Mouse (Mus musculus): ENCODE results near the gene Dnaja2. TPM values are rescaled to one million over a fixed set of nuclear protein-coding genes. Genes with fewer than 3 reads are reported as not detected.
A peak's percentile ranks its signal among the peaks of the same experiment; 100 is the strongest.

Dnaja2 gene
- polyA plus RNA-seq, 1 experiment from 2014 or later = 180 TPM

GRCm38 (mm10) chr8:85577666-85578065 lies 22.5 kb upstream of the Dnaja2 start:
- Histone ChIP-seq H3K4me2 (replicated peaks) (no peak overlapping the region), H3K4me1 (no peaks in the 10 kb centered on the region), H3K9ac (no peak overlapping the region), H3K27me3 (replicated peaks) (no peaks in the 10 kb centered on the region), H3K27ac (no peak overlapping the region), H3K36me3 (no peaks in the 10 kb centered on the region), H3K9me3 (no peaks in the 10 kb centered on the region), H3K4me3 (no peak overlapping the region)
- 92% methylated on average over 3 of the region's 3 CpGs for WGBS
- ATAC-seq (ENCODE audit: low FRiP score, low read depth) = no peak

DNA sequence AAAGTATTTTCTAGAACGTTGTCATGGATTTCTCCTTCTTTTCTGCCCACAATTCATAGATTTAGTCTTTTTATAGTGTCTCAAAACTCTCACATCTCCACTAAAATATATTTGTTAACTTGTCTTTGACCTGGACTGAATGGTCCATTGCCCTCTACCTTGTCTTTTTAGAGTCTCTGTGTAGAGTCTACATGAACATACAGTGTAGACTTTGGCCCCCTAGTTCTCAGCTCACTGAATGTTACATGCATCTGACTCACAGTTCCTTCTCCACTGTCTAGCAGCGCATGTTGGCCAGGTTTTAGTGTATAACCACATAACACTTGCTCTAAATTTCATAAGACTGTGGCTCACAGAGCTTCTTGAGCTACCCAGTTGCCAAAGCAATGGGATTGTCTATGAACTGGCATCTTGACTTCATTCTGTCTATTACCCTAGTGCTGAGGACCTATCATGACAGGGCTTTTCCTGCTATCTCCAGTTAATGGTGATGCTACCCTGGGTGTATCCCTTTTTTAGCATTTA lies 18.9 kb upstream of the Dnaja2 start:
- Histone ChIP-seq H3K27ac (no peak overlapping the region), H3K9me3 (no peaks in the 10 kb centered on the region), H3K9ac (no peak overlapping the region), H3K4me2 (replicated peaks) (no peak overlapping the region), H3K4me3 (no peak overlapping the region), H3K4me1 (no peaks in the 10 kb centered on the region), H3K36me3 (no peaks in the 10 kb centered on the region), H3K27me3 (replicated peaks) (no peaks in the 10 kb centered on the region)
- no peak for ATAC-seq (ENCODE audit: low FRiP score, low read depth)
- 88% methylated on average over 2 of the region's 2 CpGs for WGBS

DNA sequence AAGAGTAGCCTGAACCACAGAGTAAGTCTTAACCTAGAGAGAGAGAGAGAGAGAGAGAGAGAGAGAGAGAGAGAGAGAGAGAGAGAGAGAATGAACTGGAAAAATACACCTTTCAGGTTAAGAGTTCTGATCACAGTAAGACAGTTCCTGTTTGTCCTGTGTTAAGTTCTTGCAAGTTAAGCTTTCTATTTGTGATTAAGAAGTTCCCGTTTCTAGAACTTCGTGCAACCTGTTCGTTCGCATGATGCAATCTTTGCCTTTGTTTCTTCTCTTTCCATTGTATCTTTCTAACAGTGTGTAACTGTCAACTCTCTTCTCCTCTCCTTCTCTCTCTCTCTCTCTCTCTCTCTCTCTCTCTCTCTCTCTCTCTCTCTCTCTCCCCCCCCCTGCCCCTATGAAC lies 15.3 kb upstream of the Dnaja2 start:
- Histone ChIP-seq H3K4me1 (no peaks in the 10 kb centered on the region), H3K9ac (no peak overlapping the region), H3K36me3 (no peaks in the 10 kb centered on the region), H3K4me3 (no peak overlapping the region), H3K27me3 (replicated peaks) (no peaks in the 10 kb centered on the region), H3K9me3 (no peaks in the 10 kb centered on the region), H3K27ac (no peak overlapping the region), H3K4me2 (replicated peaks) (no peak overlapping the region)
- WGBS = 87% methylated on average over 4 of the region's 4 CpGs
- ATAC-seq (ENCODE audit: low FRiP score, low read depth) = no peak

GRCm38 (mm10) chr8:85567801-85568200 lies 12.7 kb upstream of the Dnaja2 start:
- no peak for ATAC-seq (ENCODE audit: low FRiP score, low read depth)
- Histone ChIP-seq H3K4me3 (no peak overlapping the region), H3K27me3 (replicated peaks) (no peaks in the 10 kb centered on the region), H3K9me3 (no peaks in the 10 kb centered on the region), H3K9ac (no peak overlapping the region), H3K4me1 (no peaks in the 10 kb centered on the region), H3K27ac (no peak overlapping the region), H3K4me2 (replicated peaks) (no peak overlapping the region), H3K36me3 (no peaks in the 10 kb centered on the region)
- WGBS = 93% methylated on average over 2 of the region's 2 CpGs

DNA sequence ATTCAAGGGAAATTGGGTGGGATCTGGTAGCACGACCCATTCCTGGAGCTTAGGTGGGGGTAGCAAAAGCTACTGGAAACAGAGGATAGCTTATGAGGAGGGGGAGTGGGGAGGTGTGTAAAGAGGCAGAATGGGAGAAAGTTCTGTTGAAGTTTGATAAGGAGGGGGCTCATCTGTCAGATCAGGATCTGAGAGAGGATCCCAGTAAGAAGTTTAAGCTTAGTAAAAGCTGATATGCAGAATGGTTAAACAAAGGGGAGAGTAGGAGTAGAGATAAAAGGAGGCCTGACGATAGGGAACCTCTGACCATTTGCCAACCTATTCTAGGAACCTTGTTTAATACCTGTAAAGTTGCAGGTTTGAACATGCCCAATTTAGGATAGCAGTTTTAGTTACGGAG lies 10.0 kb upstream of the Dnaja2 start:
- no peaks in the 10 kb centered on the region for H3K4me1 ChIP-seq
- H3K27me3 ChIP-seq (replicated peaks) = no peaks in the 10 kb centered on the region
- no peaks in the 10 kb centered on the region for H3K9me3 ChIP-seq
- no peak overlapping the region for H3K4me2 ChIP-seq (replicated peaks)
- WGBS = 84% methylated on average over 3 of the region's 3 CpGs
- H3K27ac ChIP-seq = no peak overlapping the region
- H3K4me3 ChIP-seq = no peak overlapping the region
- H3K9ac ChIP-seq = no peak overlapping the region
- H3K36me3 ChIP-seq = no peaks in the 10 kb centered on the region
- ATAC-seq (ENCODE audit: low FRiP score, low read depth) = no peak

- H3K27ac ChIP-seq = no peak overlapping the region
- H3K4me2 ChIP-seq (replicated peaks) = no peak overlapping the region
- no peaks in the 10 kb centered on the region for H3K27me3 ChIP-seq (replicated peaks)
- H3K9ac ChIP-seq = no peak overlapping the region
- no peak overlapping the region for H3K4me3 ChIP-seq
- H3K4me1 ChIP-seq = no peaks in the 10 kb centered on the region
- 92% methylated on average over 8 of the region's 8 CpGs for WGBS
- no peak for ATAC-seq (ENCODE audit: low FRiP score, low read depth)
- no peaks in the 10 kb centered on the region for H3K36me3 ChIP-seq
- no peaks in the 10 kb centered on the region for H3K9me3 ChIP-seq
These were observed 8.2 kb upstream of the Dnaja2 start for GRCm38 (mm10) chr8:85563336-85563735.

DNA sequence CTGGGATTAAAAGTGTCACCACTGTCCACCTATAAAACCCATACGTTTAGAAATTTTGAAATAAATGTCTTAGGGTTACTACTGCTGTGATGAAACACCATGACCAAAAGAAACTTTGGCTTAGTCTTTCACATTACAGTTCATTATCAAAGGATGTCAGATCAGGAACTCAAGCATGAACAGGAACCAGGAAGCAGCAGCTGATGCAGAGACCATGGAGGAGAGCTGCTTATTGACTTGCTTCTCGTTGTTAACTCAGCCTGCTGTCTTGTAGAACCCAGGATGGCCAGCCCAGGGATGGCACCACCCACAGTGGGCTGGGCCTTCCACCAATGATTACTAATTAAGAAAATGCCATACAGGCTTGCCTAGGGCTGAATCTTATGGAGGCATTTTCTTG lies 4.8 kb upstream of the Dnaja2 start:
- H3K36me3 ChIP-seq = no peaks in the 10 kb centered on the region
- H3K9ac ChIP-seq = no peak overlapping the region
- H3K9me3 ChIP-seq = no peaks in the 10 kb centered on the region
- H3K4me1 ChIP-seq = no peaks in the 10 kb centered on the region
- WGBS = 68% methylated on average over 2 of the region's 2 CpGs
- no peak overlapping the region for H3K4me3 ChIP-seq
- no peaks in the 10 kb centered on the region for H3K27me3 ChIP-seq (replicated peaks)
- H3K4me2 ChIP-seq (replicated peaks) = no peak overlapping the region
- no peak overlapping the region for H3K27ac ChIP-seq
- no peak for ATAC-seq (ENCODE audit: low FRiP score, low read depth)

DNA sequence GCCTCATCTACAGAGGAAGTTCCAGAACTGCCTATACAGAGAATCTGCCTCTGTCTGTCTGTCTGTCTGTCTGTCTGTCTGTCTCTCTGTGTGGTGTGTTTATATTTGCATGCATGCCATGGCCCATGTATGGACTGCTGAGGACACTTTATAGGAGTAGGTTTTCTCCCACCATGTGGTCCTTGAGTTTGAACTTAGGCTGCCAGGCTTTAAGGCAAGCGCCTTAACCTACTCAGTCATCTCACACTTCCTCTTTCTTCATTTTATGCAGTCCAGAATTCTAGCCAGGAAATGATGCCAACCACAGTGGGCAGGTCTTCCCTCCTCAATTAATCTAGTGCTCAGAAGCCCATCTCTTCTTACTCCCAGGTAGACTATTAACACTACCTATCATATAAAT lies 4.1 kb upstream of the Dnaja2 start:
- no peak overlapping the region for H3K4me3 ChIP-seq
- H3K9ac ChIP-seq = no peak overlapping the region
- no peaks in the 10 kb centered on the region for H3K36me3 ChIP-seq
- H3K4me1 ChIP-seq = no peaks in the 10 kb centered on the region
- no peaks in the 10 kb centered on the region for H3K9me3 ChIP-seq
- H3K4me2 ChIP-seq (replicated peaks) = no peak overlapping the region
- WGBS = 97% methylated on average over 1 of the region's 1 CpGs
- no peak overlapping the region for H3K27ac ChIP-seq
- no peak for ATAC-seq (ENCODE audit: low FRiP score, low read depth)
- H3K27me3 ChIP-seq (replicated peaks) = no peaks in the 10 kb centered on the region

GRCm38 (mm10) chr8:85557601-85557986 lies 2.5 kb upstream of the Dnaja2 start:
- Histone ChIP-seq H3K4me3 (no peak overlapping the region), H3K4me2 (replicated peaks) (no peak overlapping the region), H3K27me3 (replicated peaks) (no peaks in the 10 kb centered on the region), H3K9me3 (no peaks in the 10 kb centered on the region), H3K9ac (no peak overlapping the region), H3K27ac (no peak overlapping the region), H3K4me1 (no peaks in the 10 kb centered on the region), H3K36me3 (peaks cover 6% of the 10 kb centered on the region; the same call in 1 of the 2 replicates)
- ATAC-seq (ENCODE audit: low FRiP score, low read depth) = no peak
- WGBS = 86% methylated on average over 3 of the region's 3 CpGs

DNA sequence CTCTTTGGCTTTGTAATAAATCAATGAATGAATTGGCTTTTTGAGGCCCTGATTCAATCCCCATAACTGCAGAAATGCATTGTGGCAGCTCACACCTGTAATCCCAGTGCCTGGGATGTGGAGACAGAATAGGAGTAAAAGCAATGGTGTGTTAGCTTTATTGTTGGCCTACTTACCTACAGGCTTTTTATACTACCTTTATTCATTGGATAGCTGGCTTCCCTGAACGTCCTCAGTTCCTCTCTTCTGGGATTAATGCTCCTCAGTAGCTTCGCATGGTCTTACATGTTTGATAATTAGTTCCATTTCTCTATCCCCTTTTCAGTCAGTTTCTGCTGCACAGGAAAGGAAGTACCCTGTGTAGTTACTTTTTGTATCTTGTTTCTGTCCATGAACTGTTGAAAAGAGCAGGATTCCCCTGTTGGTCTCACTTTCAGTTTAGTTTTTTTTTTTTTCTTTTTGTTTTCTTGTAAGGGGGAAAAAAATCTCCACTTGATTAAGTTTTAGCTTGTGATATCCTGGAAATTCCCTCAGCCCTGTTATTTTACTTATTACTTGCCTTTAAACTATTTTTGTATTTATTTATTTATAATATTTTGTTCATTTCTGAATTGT lies 1.9 kb upstream of the Dnaja2 start:
- no peak overlapping the region for H3K4me2 ChIP-seq (replicated peaks)
- no peaks in the 10 kb centered on the region for H3K9me3 ChIP-seq
- H3K27me3 ChIP-seq (replicated peaks) = no peaks in the 10 kb centered on the region
- 76% methylated on average over 2 of the region's 2 CpGs for WGBS
- no peak overlapping the region for H3K4me3 ChIP-seq
- ATAC-seq (ENCODE audit: low FRiP score, low read depth) = no peak
- no peak overlapping the region for H3K27ac ChIP-seq
- no peaks in the 10 kb centered on the region for H3K4me1 ChIP-seq
- H3K9ac ChIP-seq = no peak overlapping the region
- H3K36me3 ChIP-seq = peaks cover 6% of the 10 kb centered on the region; the same call in 1 of the 2 replicates

- H3K4me1 ChIP-seq = no peaks in the 10 kb centered on the region
- no peaks in the 10 kb centered on the region for H3K9me3 ChIP-seq
- H3K4me2 ChIP-seq (replicated peaks) = peak overlapping the region; percentile 76
- peak overlapping the region; percentile 96 for H3K9ac ChIP-seq
- no peaks in the 10 kb centered on the region for H3K27me3 ChIP-seq (replicated peaks)
- under 1% methylated on average over 66 of the region's 66 CpGs for WGBS
- H3K4me3 ChIP-seq = peak overlapping the region; percentile 99
- H3K27ac ChIP-seq = peak overlapping the region; percentile 86
- peak; percentile 85 for ATAC-seq (ENCODE audit: low FRiP score, low read depth)
- H3K36me3 ChIP-seq = peaks cover 13% of the 10 kb centered on the region
These were observed 558 bp downstream of the Dnaja2 start for GRCm38 (mm10) chr8:85554391-85555180.

DNA sequence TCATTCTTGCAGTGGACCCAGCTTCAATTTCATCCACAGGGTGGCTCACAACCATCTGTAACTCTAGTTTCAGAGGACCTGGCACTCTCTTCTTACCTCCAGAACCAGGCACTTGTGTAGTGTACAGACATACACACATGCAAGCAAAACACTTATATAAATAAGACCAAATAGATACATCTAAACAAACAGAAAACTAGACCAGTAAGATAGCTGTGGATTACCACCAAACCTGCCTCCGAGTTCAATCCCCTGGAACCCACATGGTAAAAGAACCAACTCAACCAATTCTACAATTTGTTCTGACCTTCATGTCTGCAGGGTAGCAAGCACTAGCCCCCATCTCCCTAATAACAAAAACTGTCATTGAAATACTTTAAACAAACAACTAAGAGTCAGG lies 3.2 kb downstream of the Dnaja2 start:
- no peaks in the 10 kb centered on the region for H3K4me1 ChIP-seq
- no peak overlapping the region for H3K9ac ChIP-seq
- ATAC-seq (ENCODE audit: low FRiP score, low read depth) = no peak
- no peak overlapping the region for H3K27ac ChIP-seq
- H3K4me3 ChIP-seq = no peak overlapping the region
- H3K36me3 ChIP-seq = peaks cover 37% of the 10 kb centered on the region
- no peaks in the 10 kb centered on the region for H3K9me3 ChIP-seq
- WGBS = 98% methylated on average over 1 of the region's 1 CpGs
- H3K27me3 ChIP-seq (replicated peaks) = no peaks in the 10 kb centered on the region
- H3K4me2 ChIP-seq (replicated peaks) = no peak overlapping the region

GRCm38 (mm10) chr8:85536332-85536731 lies 18.8 kb downstream of the Dnaja2 start:
- Histone ChIP-seq H3K9me3 (no peaks in the 10 kb centered on the region), H3K36me3 (peaks cover 56% of the 10 kb centered on the region), H3K4me3 (no peak overlapping the region), H3K9ac (no peak overlapping the region), H3K27ac (no peak overlapping the region), H3K27me3 (replicated peaks) (no peaks in the 10 kb centered on the region), H3K4me2 (replicated peaks) (no peak overlapping the region), H3K4me1 (no peaks in the 10 kb centered on the region)
- WGBS = 95% methylated on average over 2 of the region's 2 CpGs
- ATAC-seq (ENCODE audit: low FRiP score, low read depth) = no peak

All from neural tube, embryonic 12.5 days (tissue).